Mouse (Mus musculus) embryonic facial prominence, embryonic 13.5 days (tissue): ENCODE results near the gene Rph3al. TPM values are rescaled to one million over a fixed set of nuclear protein-coding genes. Genes with fewer than 3 reads are reported as not detected.
A peak's percentile ranks its signal among the peaks of the same experiment; 100 is the strongest.

Experiments
- ATAC-seq: fragments of 200-750 bp; cut with Nextera tagmentation; 2 replicates; pipeline ENCODE4 v1.8.0; 2017; ENCODE audit warnings: low read depth; ENCODE audit not compliant: insufficient number of reproducible peaks, insufficient read depth, low FRiP score, low TSS enrichment
- H3K27ac ChIP-seq: fragments of 300-500 bp; sonication (generic); 2 replicates; pipeline ENCODE4 v1.5.1; 2015; ENCODE audit warnings: moderate library complexity, mild to moderate bottlenecking, inconsistent platforms
- H3K27me3 ChIP-seq: fragments of 300-500 bp; sonication (generic); 2 replicates; pipeline ENCODE4 v1.6.1; 2015; ENCODE audit warnings: mild to moderate bottlenecking, inconsistent platforms
- H3K36me3 ChIP-seq: fragments of 300-500 bp; sonication (generic); 2 replicates; pipeline ENCODE4 v1.6.1; 2015; ENCODE audit warnings: mild to moderate bottlenecking, inconsistent platforms
- H3K4me1 ChIP-seq: fragments of 300-500 bp; sonication (generic); 2 replicates; pipeline ENCODE4 v1.6.1; 2015; ENCODE audit warnings: inconsistent platforms
- H3K4me2 ChIP-seq: fragments of 300-500 bp; sonication (generic); 2 replicates; pipeline ENCODE4 v1.6.1; 2015; ENCODE audit warnings: moderate library complexity, mild to moderate bottlenecking, inconsistent platforms
- H3K4me3 ChIP-seq: fragments of 300-500 bp; sonication (generic); 2 replicates; pipeline ENCODE4 v1.5.1; 2015; ENCODE audit warnings: mild to moderate bottlenecking, inconsistent platforms
- H3K9ac ChIP-seq: fragments of 300-500 bp; sonication (generic); 2 replicates; pipeline ENCODE4 v1.6.1; 2015; ENCODE audit warnings: mild to moderate bottlenecking, inconsistent platforms
- H3K9me3 ChIP-seq: fragments of 300-500 bp; sonication (generic); 2 replicates; pipeline ENCODE4 v1.6.1; 2016; ENCODE audit warnings: inconsistent platforms
- WGBS: fragments of 180-500 bp; shearing (Covaris S2); methylation state at CpG from one replicate; pipeline ENCODE4 v1.1.7; 2015; ENCODE audit warnings: mixed read lengths; 5-methylcytosine and 5-hydroxymethylcytosine counted together
- polyA plus RNA-seq: library from polyadenylated mRNA; unstranded; fragments of >200 nt; fragmentation: Nextera tagmentation; extraction: Ambion mirVana; gene quantifications from 2 replicates; pipeline ENCODE4 v1.2.1, GENCODE M21; 2015

Gene Rph3al
- 2.6 and 3.2 TPM in 2 replicates for polyA plus RNA-seq

GRCm38 (mm10) chr11:75938379-75938906, at the start of gene Rph3al:
Gene Rph3al, minus strand, starts transcription at chr11:75938429.
- Histone ChIP-seq H3K4me2 (peak within 1 kb of the TSS; percentile 51), H3K9me3 (no peaks in the 10 kb centered on the region), H3K27me3 (no peaks in the 10 kb centered on the region), H3K27ac (peak within 1 kb of the TSS; percentile 85), H3K36me3 (no peaks in the 10 kb centered on the region), H3K4me1 (peaks cover 49% of the 10 kb centered on the region), H3K4me3 (peak within 1 kb of the TSS; percentile 29), H3K9ac (peak within 1 kb of the TSS; percentile 60; the same call in 1 of the 2 replicates)
- no peak for ATAC-seq
- WGBS, result 50% methylated on average over 6 of the region's 6 CpGs

GRCm38 (mm10) chr11:75985948-75986347, 47.7 kb upstream of the Rph3al start:
- H3K9me3 ChIP-seq, result no peaks in the 10 kb centered on the region
- H3K27ac ChIP-seq, result no peak overlapping the region
- ATAC-seq, result no peak
- H3K9ac ChIP-seq, result no peak overlapping the region
- WGBS, result 55% methylated on average over 7 of the region's 7 CpGs
- no peak overlapping the region for H3K4me2 ChIP-seq
- H3K4me3 ChIP-seq, result no peak overlapping the region
- H3K27me3 ChIP-seq, result no peaks in the 10 kb centered on the region
- 0 out of 2 replicates have a peak, but pooled peaks cover 3% of the 10 kb centered on the region for H3K4me1 ChIP-seq
- H3K36me3 ChIP-seq, result no peaks in the 10 kb centered on the region

- no peaks in the 10 kb centered on the region for H3K36me3 ChIP-seq
- H3K4me1 ChIP-seq, result 0 out of 2 replicates have a peak, but pooled peaks cover 3% of the 10 kb centered on the region
- H3K4me2 ChIP-seq, result no peak overlapping the region
- 100% methylated on average over 1 of the region's 1 CpGs for WGBS
- H3K4me3 ChIP-seq, result no peak overlapping the region
- no peak overlapping the region for H3K27ac ChIP-seq
- no peaks in the 10 kb centered on the region for H3K9me3 ChIP-seq
- no peaks in the 10 kb centered on the region for H3K27me3 ChIP-seq
- no peak overlapping the region for H3K9ac ChIP-seq
- no peak for ATAC-seq
Observed at GRCm38 (mm10) chr11:75984581-75984980, 46.4 kb upstream of the Rph3al start.

- H3K4me1 ChIP-seq, result peaks cover 3% of the 10 kb centered on the region; the same call in 1 of the 2 replicates
- H3K27ac ChIP-seq, result no peak overlapping the region
- H3K27me3 ChIP-seq, result no peaks in the 10 kb centered on the region
- no peak overlapping the region for H3K4me3 ChIP-seq
- H3K4me2 ChIP-seq, result no peak overlapping the region
- WGBS, result 71% methylated on average over 4 of the region's 4 CpGs
- H3K9me3 ChIP-seq, result no peaks in the 10 kb centered on the region
- H3K36me3 ChIP-seq, result no peaks in the 10 kb centered on the region
- H3K9ac ChIP-seq, result no peak overlapping the region
- ATAC-seq, result no peak
Observed at GRCm38 (mm10) chr11:75983194-75983593, 45.0 kb upstream of the Rph3al start.

- H3K27me3 ChIP-seq, result no peaks in the 10 kb centered on the region
- no peaks in the 10 kb centered on the region; the same call in 1 of the 2 replicates for H3K4me1 ChIP-seq
- H3K9ac ChIP-seq, result no peak overlapping the region
- WGBS, result 40% methylated on average over 2 of the region's 2 CpGs
- no peaks in the 10 kb centered on the region for H3K9me3 ChIP-seq
- ATAC-seq, result no peak
- H3K4me2 ChIP-seq, result no peak overlapping the region
- no peak overlapping the region for H3K4me3 ChIP-seq
- H3K27ac ChIP-seq, result no peak overlapping the region
- H3K36me3 ChIP-seq, result no peaks in the 10 kb centered on the region
Observed at GRCm38 (mm10) chr11:75980413-75980812, 42.2 kb upstream of the Rph3al start.

DNA sequence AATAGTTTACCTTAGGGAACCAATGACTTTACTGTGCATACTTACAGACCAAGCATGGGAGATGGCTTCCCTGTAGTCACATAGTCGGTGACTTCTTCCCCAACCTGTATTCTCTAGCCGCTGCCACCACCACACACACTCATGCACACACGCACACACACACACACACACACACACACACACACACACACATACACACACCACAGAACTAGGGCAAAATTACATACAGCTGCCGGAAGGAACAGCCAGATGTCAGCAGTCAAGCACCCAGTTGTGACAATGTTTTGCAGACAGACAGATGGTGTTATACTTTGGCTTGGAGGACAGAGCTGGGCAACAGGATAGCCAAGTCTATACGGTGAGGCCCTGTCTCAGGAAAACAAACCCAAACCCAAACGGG, 39.8 kb upstream of the Rph3al start:
- H3K4me3 ChIP-seq, result no peak overlapping the region
- H3K36me3 ChIP-seq, result no peaks in the 10 kb centered on the region
- peaks cover 2% of the 10 kb centered on the region; the same call in 1 of the 2 replicates for H3K4me1 ChIP-seq
- no peaks in the 10 kb centered on the region for H3K27me3 ChIP-seq
- ATAC-seq, result no peak
- H3K4me2 ChIP-seq, result no peak overlapping the region
- H3K27ac ChIP-seq, result no peak overlapping the region
- H3K9ac ChIP-seq, result no peak overlapping the region
- 70% methylated on average over 6 of the region's 6 CpGs for WGBS
- H3K9me3 ChIP-seq, result no peaks in the 10 kb centered on the region

DNA sequence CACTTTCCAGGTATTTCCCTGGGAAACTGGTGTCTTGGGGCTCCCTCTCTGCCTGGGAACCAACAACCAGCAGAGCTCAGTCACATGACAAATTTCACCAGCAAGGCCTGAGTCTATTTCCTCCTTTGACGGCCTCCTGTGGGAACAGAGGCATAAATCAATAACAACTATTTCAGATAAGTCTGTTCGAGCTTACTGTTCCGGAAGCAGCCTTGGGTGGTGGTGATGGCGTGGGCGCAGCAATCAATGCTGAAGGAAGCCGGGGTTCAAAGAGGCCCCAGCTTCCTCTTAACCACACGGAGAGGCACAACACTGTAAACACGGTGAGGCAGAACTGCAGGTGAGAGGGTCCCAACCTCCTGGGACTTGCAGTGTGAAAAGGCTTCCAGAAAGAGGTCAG, 38.5 kb upstream of the Rph3al start:
- 64% methylated on average over 8 of the region's 8 CpGs for WGBS
- H3K4me1 ChIP-seq, result peaks cover 5% of the 10 kb centered on the region; the same call in 1 of the 2 replicates
- H3K27ac ChIP-seq, result no peak overlapping the region
- H3K9ac ChIP-seq, result no peak overlapping the region
- no peak overlapping the region for H3K4me3 ChIP-seq
- no peaks in the 10 kb centered on the region for H3K27me3 ChIP-seq
- ATAC-seq, result no peak
- no peaks in the 10 kb centered on the region for H3K9me3 ChIP-seq
- H3K36me3 ChIP-seq, result no peaks in the 10 kb centered on the region
- H3K4me2 ChIP-seq, result no peak overlapping the region

- H3K4me2 ChIP-seq, result no peak overlapping the region
- H3K4me3 ChIP-seq, result no peak overlapping the region
- WGBS, result 74% methylated on average over 1 of the region's 1 CpGs
- no peak overlapping the region for H3K9ac ChIP-seq
- H3K27me3 ChIP-seq, result 0 out of 2 replicates have a peak, but pooled peaks cover 3% of the 10 kb centered on the region
- H3K36me3 ChIP-seq, result no peaks in the 10 kb centered on the region
- no peak overlapping the region for H3K27ac ChIP-seq
- no peak for ATAC-seq
- H3K4me1 ChIP-seq, result peaks cover 5% of the 10 kb centered on the region; the same call in 1 of the 2 replicates
- no peaks in the 10 kb centered on the region for H3K9me3 ChIP-seq
Observed at GRCm38 (mm10) chr11:75973988-75974387, 35.8 kb upstream of the Rph3al start.

DNA sequence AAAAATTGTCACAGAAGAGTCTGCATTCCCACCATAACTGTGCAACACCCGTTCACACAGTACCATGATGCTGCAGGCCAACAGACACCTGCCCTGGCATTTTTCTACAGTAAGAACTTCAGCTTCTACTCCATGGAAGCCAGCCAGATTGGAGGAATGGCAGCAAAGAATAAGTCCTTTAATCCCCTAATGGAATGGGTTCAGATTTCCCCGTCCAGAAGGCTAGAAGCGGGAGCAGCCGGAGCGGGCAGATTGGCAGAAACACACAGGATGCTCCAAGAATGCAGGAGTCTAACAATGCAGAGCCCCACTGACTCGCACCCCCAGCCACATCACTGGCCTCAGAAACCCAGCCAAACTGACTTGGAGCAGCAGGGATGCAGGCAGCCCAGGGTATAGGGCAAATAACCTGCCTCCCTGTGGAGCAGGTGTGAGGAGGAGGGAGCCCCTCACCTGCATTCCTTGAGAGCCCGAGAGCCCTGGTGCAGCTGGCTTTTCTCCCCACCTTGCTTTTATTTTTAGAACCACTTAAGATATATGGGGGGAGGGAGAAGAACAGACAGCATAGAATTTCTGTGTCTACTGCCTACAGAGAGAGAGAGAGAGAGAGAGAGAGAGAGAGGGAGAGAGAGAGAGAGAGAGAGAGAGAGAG, 34.8 kb upstream of the Rph3al start:
- no peak for ATAC-seq
- H3K36me3 ChIP-seq, result no peaks in the 10 kb centered on the region
- WGBS, result 10% methylated on average over 7 of the region's 7 CpGs

DNA sequence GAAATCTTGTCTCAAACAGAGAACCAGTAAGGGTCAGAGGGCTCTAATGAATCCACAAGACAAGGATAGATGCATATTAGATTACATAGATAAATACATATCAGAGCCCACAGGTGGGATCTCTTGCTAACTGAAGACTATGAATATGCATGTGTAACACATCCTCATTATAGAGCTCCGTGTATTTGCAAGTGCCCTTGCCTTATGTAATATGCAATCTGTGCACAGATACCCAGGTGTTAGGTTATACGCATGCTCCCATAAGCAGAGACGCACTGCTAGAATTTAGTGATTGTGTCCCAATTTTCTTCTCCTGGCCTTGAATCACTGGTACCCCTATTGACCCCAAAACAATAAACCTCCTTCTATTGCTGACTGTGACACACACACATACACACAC, 34.0 kb upstream of the Rph3al start:
- no peak overlapping the region for H3K9ac ChIP-seq
- ATAC-seq, result no peak
- no peak overlapping the region for H3K27ac ChIP-seq
- H3K27me3 ChIP-seq, result peaks cover 12% of the 10 kb centered on the region; the same call in 1 of the 2 replicates
- H3K4me2 ChIP-seq, result no peak overlapping the region
- no peaks in the 10 kb centered on the region for H3K9me3 ChIP-seq
- no peaks in the 10 kb centered on the region for H3K36me3 ChIP-seq
- H3K4me3 ChIP-seq, result no peak overlapping the region
- WGBS, result 84% methylated on average over 3 of the region's 3 CpGs
- 0 out of 2 replicates have a peak, but pooled peaks cover 5% of the 10 kb centered on the region for H3K4me1 ChIP-seq

More for the DNA sequence above, 34.8 kb upstream of the Rph3al start:
- H3K4me3 ChIP-seq, result no peak overlapping the region
- H3K27me3 ChIP-seq, result peaks cover 7% of the 10 kb centered on the region; the same call in 1 of the 2 replicates
- no peaks in the 10 kb centered on the region for H3K9me3 ChIP-seq
- 0 out of 2 replicates have a peak, but pooled peaks cover 5% of the 10 kb centered on the region for H3K4me1 ChIP-seq
- no peak overlapping the region for H3K4me2 ChIP-seq
- H3K27ac ChIP-seq, result no peak overlapping the region
- H3K9ac ChIP-seq, result no peak overlapping the region

DNA sequence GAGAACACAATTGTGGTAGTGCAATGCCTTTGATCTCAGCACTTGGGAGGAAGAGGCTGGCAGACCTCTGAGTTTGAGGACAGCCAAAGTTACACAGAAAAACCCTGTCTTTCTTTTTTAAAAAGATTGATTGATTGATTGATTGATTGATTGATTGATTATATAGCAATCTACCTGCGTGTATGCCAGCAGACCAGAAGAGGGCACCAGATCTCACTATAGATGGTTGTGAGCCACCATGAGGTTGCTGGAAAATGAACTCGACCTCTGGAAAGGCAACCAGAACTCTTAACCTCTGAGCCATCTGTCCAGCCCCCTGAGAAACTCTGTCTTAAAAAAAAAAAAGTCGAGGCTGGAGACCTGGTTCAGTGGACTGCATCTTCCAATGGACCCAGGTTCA, 32.4 kb upstream of the Rph3al start:
- Histone ChIP-seq H3K36me3 (no peaks in the 10 kb centered on the region), H3K4me3 (no peak overlapping the region), H3K4me1 (peaks cover 12% of the 10 kb centered on the region), H3K27me3 (peaks cover 19% of the 10 kb centered on the region), H3K27ac (no peak overlapping the region), H3K9ac (no peak overlapping the region), H3K4me2 (no peak overlapping the region), H3K9me3 (no peaks in the 10 kb centered on the region)
- 20% methylated on average over 3 of the region's 3 CpGs for WGBS
- no peak for ATAC-seq

DNA sequence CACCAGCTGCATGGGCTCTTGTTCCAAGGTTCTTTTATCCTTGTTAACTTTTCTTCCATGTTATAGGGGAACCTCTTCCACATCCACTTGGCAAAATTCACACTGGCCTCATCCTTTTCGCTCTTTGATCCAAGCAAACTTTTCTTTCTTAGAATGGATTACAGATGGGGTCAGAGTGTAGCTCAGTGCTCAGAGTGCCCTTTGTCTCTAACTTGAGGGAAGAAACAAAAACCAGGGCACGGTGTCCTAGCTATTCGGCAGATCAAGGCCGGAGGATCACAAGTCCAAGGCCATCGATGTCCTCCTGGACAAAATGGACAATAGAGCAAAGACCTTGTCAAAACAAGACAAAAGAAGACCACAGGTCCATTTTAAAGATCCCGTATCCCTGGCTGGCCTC, 30.5 kb upstream of the Rph3al start:
- 89% methylated on average over 6 of the region's 6 CpGs for WGBS

More for the DNA sequence above, 30.5 kb upstream of the Rph3al start:
- no peaks in the 10 kb centered on the region for H3K36me3 ChIP-seq
- no peak overlapping the region for H3K9ac ChIP-seq
- no peak overlapping the region for H3K4me3 ChIP-seq
- no peak overlapping the region for H3K27ac ChIP-seq
- no peak for ATAC-seq
- H3K4me2 ChIP-seq, result no peak overlapping the region
- H3K4me1 ChIP-seq, result peaks cover 27% of the 10 kb centered on the region
- peaks cover 31% of the 10 kb centered on the region for H3K27me3 ChIP-seq
- H3K9me3 ChIP-seq, result no peaks in the 10 kb centered on the region
